Mouse (Mus musculus) heart, postnatal 0 days (tissue): ENCODE results near the gene Fam131b. TPM values are rescaled to one million over a fixed set of nuclear protein-coding genes. Genes with fewer than 3 reads are reported as not detected.

ENCODE experiments used
- ATAC-seq: fragments of 200-750 bp; cut with Nextera tagmentation; 2 replicates; pipeline ENCODE4 v1.8.0; 2017; ENCODE audit warnings: low read depth, moderate number of reproducible peaks, moderate library complexity; ENCODE audit not compliant: insufficient read depth
- DNase-seq: peaks from one replicate; pipeline ENCODE4 v3.0.0-alpha.2; 2016; ENCODE audit warnings: low spot score
- H3K27ac ChIP-seq: fragments of 300-500 bp; sonication (generic); 2 replicates; pipeline ENCODE4 v1.5.1; 2014; ENCODE audit warnings: low read depth, mild to moderate bottlenecking
- H3K27me3 ChIP-seq: fragments of 300-500 bp; sonication (generic); 2 replicates; pipeline ENCODE4 v1.6.1; 2014; ENCODE audit warnings: low read length, mixed read lengths; ENCODE audit not compliant: control insufficient read depth, insufficient read depth
- H3K36me3 ChIP-seq: fragments of 300-500 bp; sonication (generic); replicated peaks from 2 replicates; pipeline ENCODE4 v1.6.1; 2014; ENCODE audit warnings: low read length, mixed read lengths; ENCODE audit not compliant: control insufficient read depth, insufficient read depth
- H3K4me1 ChIP-seq: fragments of 300-500 bp; sonication (generic); 2 replicates; pipeline ENCODE4 v1.6.1; 2014; ENCODE audit warnings: antibody characterized with exemption; ENCODE audit not compliant: control insufficient read depth, insufficient read depth
- H3K4me2 ChIP-seq: fragments of 300-500 bp; sonication (generic); 2 replicates; pipeline ENCODE4 v1.6.1; 2014; ENCODE audit warnings: low read depth, mild to moderate bottlenecking, low read length, moderate library complexity
- H3K4me3 ChIP-seq: fragments of 300-500 bp; sonication (generic); 2 replicates; pipeline ENCODE4 v1.5.1; 2014; ENCODE audit warnings: low read depth, low read length
- H3K9ac ChIP-seq: fragments of 300-500 bp; sonication (generic); replicated peaks from 2 replicates; pipeline ENCODE4 v1.6.1; 2014; ENCODE audit warnings: low read depth, low read length, mixed read lengths
- H3K9me3 ChIP-seq: fragments of 300-500 bp; sonication (generic); replicated peaks from 2 replicates; pipeline ENCODE4 v1.6.1; 2016; ENCODE audit warnings: low read length; ENCODE audit not compliant: control insufficient read depth
- CTCF ChIP-seq: IDR thresholded peaks from 2 replicates; pipeline ENCODE4 v1.5.1; 2016; ENCODE audit warnings: antibody characterized with exemption, control low read depth, low read depth
- EP300 ChIP-seq: IDR thresholded peaks from 2 replicates; pipeline ENCODE4 v1.6.1; 2016; ENCODE audit warnings: antibody characterized with exemption, low read depth
- WGBS: fragments of 180-500 bp; shearing (Covaris S2); extraction: QIAGEN DNeasy Blood & Tissue Kit; methylation state at CpG from one replicate; pipeline ENCODE4 v1.1.7; 2014; 5-methylcytosine and 5-hydroxymethylcytosine counted together
- polyA plus RNA-seq: library from polyadenylated mRNA; unstranded; fragments of >200 nt; fragmentation: Nextera tagmentation; extraction: Ambion mirVana; gene quantifications from 2 replicates; pipeline ENCODE4 v1.2.1, GENCODE M21; 2015
- total RNA-seq: library from RNA; depleted of rRNA; stranded (reverse); fragments of >200 nt; gene quantifications from 2 replicates; pipeline ENCODE4 v1.2.3, GENCODE M21; 2014; ENCODE audit warnings: low replicate concordance

The Fam131b gene
- total and polyA plus RNA-seq, 2 experiments from 2014 or later = 0.08 to 0.88 TPM

DNA sequence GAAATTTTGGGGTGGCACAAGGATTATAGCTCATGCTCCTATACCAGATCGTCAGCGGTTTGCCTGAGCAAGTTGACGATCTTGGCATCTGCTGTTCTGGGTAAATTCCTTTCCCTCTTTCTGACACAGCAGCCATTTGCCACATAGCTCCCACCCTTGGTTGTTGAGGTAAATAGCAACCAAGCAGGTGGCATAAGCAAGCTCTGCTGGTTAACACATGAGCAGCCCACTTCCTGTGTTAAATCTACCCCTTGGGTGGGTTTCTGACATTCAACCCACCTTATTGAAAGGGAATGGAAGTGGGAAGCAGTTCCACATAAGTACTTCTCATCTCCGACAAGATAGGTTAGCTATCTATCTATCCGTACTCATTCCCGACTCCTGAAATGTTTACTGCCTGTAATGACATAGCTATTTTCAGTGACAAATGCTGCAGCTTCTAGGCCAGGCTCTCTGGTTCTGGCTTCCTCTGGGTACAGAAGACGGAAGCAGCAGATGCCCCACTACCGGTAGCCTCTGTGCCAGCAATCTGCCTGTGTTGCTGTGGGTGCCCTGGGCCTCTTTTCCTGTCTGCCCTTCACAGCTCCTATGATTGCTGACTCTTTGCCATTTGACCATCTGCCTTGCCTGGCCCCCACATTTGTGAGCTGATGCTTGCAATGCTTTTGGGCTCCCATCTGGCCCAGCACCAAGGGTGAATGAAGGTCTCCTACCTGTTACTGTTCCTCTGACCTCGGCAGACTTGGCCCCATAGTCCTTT is 19.1 kb upstream of the Fam131b start:
- no peak for DNase-seq
- Histone ChIP-seq H3K4me3 (no peak overlapping the region), H3K4me1 (no peaks in the 10 kb centered on the region), H3K36me3 (no peaks in the 10 kb centered on the region), H3K9me3 (no peaks in the 10 kb centered on the region), H3K4me2 (no peak overlapping the region), H3K9ac (no peak overlapping the region), H3K27ac (peak overlapping the region; percentile 73; the same call in 1 of the 2 replicates), H3K27me3 (no peaks in the 10 kb centered on the region)
- no peak for ATAC-seq
- WGBS = 69% methylated on average over 9 of the region's 9 CpGs
- TF ChIP-seq EP300 = no peak
- no peak for TF ChIP-seq CTCF

DNA sequence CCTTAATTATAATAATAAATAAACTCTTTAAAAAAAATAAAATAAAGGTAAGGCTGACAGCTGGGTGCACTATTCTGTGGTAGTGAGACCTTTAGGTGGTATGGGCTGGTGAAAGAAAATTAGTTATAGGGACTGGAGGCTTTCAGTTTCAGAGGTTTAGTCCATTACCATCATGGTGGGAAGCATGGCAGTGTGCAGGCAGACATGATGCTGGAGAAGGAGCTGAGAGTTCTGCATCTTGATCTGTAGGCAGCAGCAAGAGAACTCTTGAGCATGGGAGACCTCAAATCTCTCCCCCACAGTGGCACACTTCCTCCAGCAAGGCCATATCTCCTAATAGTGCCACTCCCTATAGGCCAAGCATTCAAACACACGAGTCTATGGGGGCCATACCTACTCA is 17.7 kb upstream of the Fam131b start:
- TF ChIP-seq EP300 = no peak
- no peak for TF ChIP-seq CTCF
- H3K9ac ChIP-seq = no peak overlapping the region
- H3K9me3 ChIP-seq = no peaks in the 10 kb centered on the region
- H3K36me3 ChIP-seq = no peaks in the 10 kb centered on the region
- ATAC-seq (no peak), DNase-seq (no peak)
- no peak overlapping the region for H3K4me2 ChIP-seq
- H3K27me3 ChIP-seq = no peaks in the 10 kb centered on the region
- no peak overlapping the region for H3K4me3 ChIP-seq
- 50% methylated on average over 1 of the region's 1 CpGs for WGBS
- no peaks in the 10 kb centered on the region for H3K4me1 ChIP-seq
- no peak overlapping the region for H3K27ac ChIP-seq

DNA sequence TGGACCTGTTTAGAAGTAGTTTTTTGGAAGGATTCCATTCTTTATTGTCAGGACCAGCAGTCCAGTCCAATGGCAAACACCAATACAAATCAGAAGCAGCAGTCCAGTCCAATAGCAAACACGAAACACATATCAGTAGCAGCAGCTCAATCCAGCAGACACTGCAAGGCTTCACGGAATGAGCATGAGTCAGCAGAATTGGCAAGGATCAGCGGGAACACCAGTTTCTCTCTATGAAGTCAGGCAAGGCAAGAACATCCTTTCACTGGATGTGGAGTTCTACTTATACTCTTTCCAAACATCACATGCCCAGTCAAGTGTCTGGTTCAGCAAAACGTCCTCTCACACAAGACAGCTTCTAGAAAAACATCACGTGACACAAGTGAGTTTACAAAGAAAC is 15.5 kb upstream of the Fam131b start:
- ATAC-seq (no peak), DNase-seq (no peak)
- 59% methylated on average over 5 of the region's 5 CpGs for WGBS
- no peaks in the 10 kb centered on the region for H3K36me3 ChIP-seq
- no peak overlapping the region for H3K4me3 ChIP-seq
- H3K4me1 ChIP-seq = no peaks in the 10 kb centered on the region
- H3K9me3 ChIP-seq = no peaks in the 10 kb centered on the region
- H3K27me3 ChIP-seq = no peaks in the 10 kb centered on the region
- no peak overlapping the region for H3K27ac ChIP-seq
- no peak overlapping the region for H3K4me2 ChIP-seq
- TF ChIP-seq EP300 (no peak), CTCF (no peak)
- no peak overlapping the region for H3K9ac ChIP-seq

DNA sequence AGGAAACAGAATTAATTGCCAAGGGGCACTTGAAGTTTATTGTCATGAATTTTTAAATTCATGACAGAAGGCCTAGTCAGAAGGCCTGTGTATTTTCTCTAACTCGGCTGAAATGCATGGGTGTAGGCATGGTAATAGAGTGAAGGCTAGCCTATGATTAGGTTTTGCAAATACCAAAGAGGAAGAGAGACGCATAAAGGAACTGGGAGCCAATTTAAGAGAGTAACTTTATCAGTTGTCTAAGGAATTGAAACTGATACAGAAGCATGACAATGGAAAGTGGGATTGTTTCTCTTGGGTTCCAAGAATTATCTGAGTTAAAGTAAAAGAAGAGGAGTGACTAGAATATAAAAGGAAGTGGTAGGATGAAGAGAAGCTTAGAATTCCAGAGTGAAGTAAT is 14.7 kb upstream of the Fam131b start:
- TF ChIP-seq CTCF (no peak), EP300 (no peak)
- H3K36me3 ChIP-seq = no peaks in the 10 kb centered on the region
- WGBS = 76% methylated on average over 2 of the region's 2 CpGs
- H3K4me1 ChIP-seq = no peaks in the 10 kb centered on the region
- no peak overlapping the region for H3K4me2 ChIP-seq
- ATAC-seq (no peak), DNase-seq (no peak)
- H3K4me3 ChIP-seq = no peak overlapping the region
- no peaks in the 10 kb centered on the region for H3K27me3 ChIP-seq
- no peaks in the 10 kb centered on the region for H3K9me3 ChIP-seq
- H3K27ac ChIP-seq = no peak overlapping the region
- H3K9ac ChIP-seq = no peak overlapping the region

DNA sequence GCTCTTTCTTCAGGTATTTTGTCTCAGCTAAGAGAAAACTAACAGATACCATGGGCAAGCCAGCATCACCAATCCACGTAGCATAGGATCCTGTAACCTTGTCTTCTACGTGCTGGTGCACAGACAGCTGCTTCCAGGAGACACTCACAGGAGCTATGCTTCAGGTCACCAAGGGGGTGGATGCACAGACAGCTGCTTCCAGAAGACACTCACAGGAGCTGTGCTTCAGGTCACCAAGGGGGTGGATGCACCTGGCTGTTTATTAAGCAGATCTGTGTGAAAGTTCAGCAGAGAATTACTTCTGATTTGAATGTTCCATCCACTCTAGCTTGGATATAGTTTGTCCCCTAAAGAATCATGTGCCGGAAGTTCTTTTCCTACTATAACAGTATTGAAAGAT is 6.5 kb upstream of the Fam131b start:
- Histone ChIP-seq H3K9ac (no peak overlapping the region), H3K27me3 (no peaks in the 10 kb centered on the region), H3K9me3 (no peaks in the 10 kb centered on the region), H3K4me3 (no peak overlapping the region), H3K36me3 (no peaks in the 10 kb centered on the region), H3K27ac (no peak overlapping the region), H3K4me1 (no peaks in the 10 kb centered on the region), H3K4me2 (no peak overlapping the region)
- TF ChIP-seq CTCF (no peak), EP300 (no peak)
- ATAC-seq (no peak), DNase-seq (no peak)
- 89% methylated on average over 3 of the region's 3 CpGs for WGBS

DNA sequence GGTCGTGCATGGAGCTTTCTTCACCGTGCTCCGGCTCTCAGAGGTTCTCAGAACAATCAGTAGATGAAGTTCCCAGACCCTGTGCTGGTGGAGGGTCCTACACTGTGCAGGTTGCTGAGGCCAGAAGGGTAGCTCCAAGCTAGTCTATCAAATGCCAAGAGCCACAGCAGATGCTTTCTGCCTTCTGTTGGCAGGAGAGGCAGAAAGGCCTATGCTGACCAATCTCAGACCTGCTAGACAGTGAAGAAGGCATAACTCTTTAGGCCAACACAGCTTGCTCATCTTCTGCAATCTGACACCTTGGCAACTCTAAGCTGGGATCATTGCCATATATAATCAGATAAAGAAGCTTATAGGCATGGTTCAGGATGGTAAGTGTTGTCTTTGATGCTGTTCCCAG is 5.8 kb upstream of the Fam131b start:
- WGBS = 71% methylated on average over 3 of the region's 3 CpGs
- DNase-seq (no peak), ATAC-seq (no peak)
- TF ChIP-seq EP300 (no peak), CTCF (no peak)
- Histone ChIP-seq H3K27me3 (no peaks in the 10 kb centered on the region), H3K27ac (no peak overlapping the region), H3K36me3 (no peaks in the 10 kb centered on the region), H3K4me2 (no peak overlapping the region), H3K9ac (no peak overlapping the region), H3K9me3 (no peaks in the 10 kb centered on the region), H3K4me1 (no peaks in the 10 kb centered on the region), H3K4me3 (no peak overlapping the region)
